Mouse (Mus musculus) kidney, adult 2 months (tissue): ENCODE measurements around the gene Nceh1.

ENCODE experiments used
- CTCF ChIP-seq: fragments of 200-500 bp; conservative IDR thresholded peaks from 2 replicates; pipeline ENCODE4 v1.5.1; 2011; ENCODE audit warnings: low read depth, mild to moderate bottlenecking, control low read depth, low read length, moderate library complexity, mixed read lengths; ENCODE audit not compliant: insufficient read depth, insufficient read length
- POLR2A ChIP-seq: fragments of 200-500 bp; IDR thresholded peaks from one replicate; pipeline ENCODE4 v1.6.1; 2011; ENCODE audit warnings: low read depth, low read length, control low read depth

GRCm38 (mm10) chr3:27162410-27162804 is 20.4 kb upstream of the Nceh1 start:
- no peak for TF ChIP-seq CTCF
- TF ChIP-seq POLR2A: no peak
